Mouse (Mus musculus): ENCODE data around the gene Map2.

GRCm38 (mm10) chr1:66263220-66263619 lies 88.1 kb downstream of the Map2 start:
- TF ChIP-seq CTCF (conservative IDR thresholded peaks at IDR 0.05; ENCODE audit: insufficient read depth, insufficient read length, low read depth, low read length) (no peak), POLR2A (IDR thresholded peaks at IDR 0.05; ENCODE audit: low read depth, low read length) (no peak)

All from kidney, adult 2 months (tissue).